Mouse (Mus musculus) heart, postnatal 0 days (tissue): ENCODE data around the gene Gm26920.

ENCODE experiments used
- CTCF ChIP-seq: IDR thresholded peaks from 2 replicates; pipeline ENCODE4 v1.5.1; 2016; ENCODE audit warnings: antibody characterized with exemption, control low read depth, low read depth
- EP300 ChIP-seq: IDR thresholded peaks from 2 replicates; pipeline ENCODE4 v1.6.1; 2016; ENCODE audit warnings: antibody characterized with exemption, low read depth

- TF ChIP-seq CTCF (no peak), EP300 (no peak)
Observed at GRCm38 (mm10) chr7:30010551-30011195, 79.5 kb downstream of the Gm26920 start.
